Mouse (Mus musculus) c-Kit-positive CD71-negative TER-119-negative erythroid progenitor cells, embryonic 14.5 days (primary cell): ENCODE data around the gene Lrp4.
A peak's percentile ranks its signal among the peaks of the same experiment; 100 is the strongest.
"Not testable (repeated sequence)": the region's sequence is repeated elsewhere in the genome, so short reads cannot be mapped to it uniquely, and the experiment has no call there.

Experiments used
- DNase-seq: peaks from one replicate; pipeline ENCODE4 v3.0.0-alpha.2; 2013; ENCODE audit warnings: low read depth

The Lrp4 gene

GRCm38 (mm10) chr2:91485256-91485655, 27.9 kb downstream of the Lrp4 start:
- no peak for DNase-seq

- DNase-seq, result not testable (repeated sequence)
These were observed 30.0 kb downstream of the Lrp4 start for GRCm38 (mm10) chr2:91487295-91487694.

GRCm38 (mm10) chr2:91492071-91492635, 34.8 kb downstream of the Lrp4 start:
- no peak for DNase-seq

- no peak for DNase-seq
These were observed 36.7 kb downstream of the Lrp4 start for GRCm38 (mm10) chr2:91493981-91494380.

- no peak for DNase-seq
These were observed 40.9 kb downstream of the Lrp4 start for GRCm38 (mm10) chr2:91498093-91498719.

GRCm38 (mm10) chr2:91508076-91508475, 50.8 kb downstream of the Lrp4 start:
- DNase-seq, result no peak

- no peak for DNase-seq
These were observed 59.9 kb downstream of the Lrp4 start for GRCm38 (mm10) chr2:91517186-91517585.

- peak; percentile 79 for DNase-seq
These were observed 69.2 kb downstream of the Lrp4 start, which contains the start of gene Ckap5 for GRCm38 (mm10) chr2:91526294-91527146. Ckap5 (plus strand) TSS chr2:91526762.

GRCm38 (mm10) chr2:91527147-91527486, 69.8 kb downstream of the Lrp4 start:
- peak; percentile 25 for DNase-seq

- DNase-seq, result peak; percentile 73
These were observed 80.4 kb downstream of the Lrp4 start for GRCm38 (mm10) chr2:91537588-91538205.
